Mouse (Mus musculus) layer of hippocampus, adult 9-10 months (tissue): ENCODE measurements at regions not wholly inside any gene's neighbourhood (a gene's known extent, or its start where the extent isn't known, plus 50 kb on each side); places are given as distances from the start of the nearest gene placed in this dataset.

ENCODE experiments used
- DNase-seq: peaks from one replicate; pipeline ENCODE4 v3.0.0; 2022; ENCODE audit warnings: low spot score

GRCm38 (mm10) chrX:146728562-146728961, 233.8 kb upstream of the Htr2c start:
- peak; percentile 11 for DNase-seq
